In the genomic region with DNA sequence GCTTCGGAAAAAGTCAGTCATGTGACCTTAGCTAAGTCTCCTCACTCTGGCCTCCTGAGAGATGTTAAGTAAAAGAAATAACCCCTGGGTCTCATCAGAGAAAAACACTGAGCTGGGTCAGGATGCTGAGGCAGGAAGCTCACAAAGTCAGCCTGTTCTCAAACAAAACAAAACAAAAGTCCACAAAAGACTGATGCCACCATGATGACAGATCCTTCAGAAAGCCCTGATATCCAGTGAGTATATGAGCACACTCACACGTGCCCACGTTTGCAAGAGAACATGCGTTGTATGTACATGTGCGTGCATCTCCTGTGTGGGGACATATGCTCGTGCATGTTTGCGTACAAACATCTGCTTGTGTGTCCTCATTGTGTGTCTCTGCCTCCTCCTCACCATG, we compare ENCODE assay signal across 13 mouse cellular contexts. TPM values are rescaled to one million over a fixed set of nuclear protein-coding genes. Genes with fewer than 3 reads are reported as not detected.
"Had no signal": no experiment of that assay in that cellular context is flagged by ENCODE, and none has a peak within 500 bp of the region (broad histone marks: within the 10 kb centered on the region; RNA-seq: fewer than 3 reads in every experiment).

No protein-coding gene starts in this region.

- H3K4me2 ChIP-seq: limb, embryonic 12.5 days; liver, embryonic 13.5 days; lung, embryonic 15.5 days had no signal

- H3K36me3 ChIP-seq: limb, embryonic 12.5 days; liver, embryonic 13.5 days; lung, embryonic 15.5 days had no signal

- H3K4me1 ChIP-seq: limb, embryonic 12.5 days; liver, embryonic 13.5 days; megakaryocyte, embryonic 14.5 days had no signal

- H3K4me3 ChIP-seq: layer of hippocampus, adult 2 months; limb, embryonic 12.5 days; liver, embryonic 13.5 days; lung, embryonic 15.5 days; megakaryocyte, embryonic 14.5 days had no signal

- H3K9ac ChIP-seq: limb, embryonic 12.5 days; liver, embryonic 13.5 days; liver, postnatal 0 days; lung, embryonic 15.5 days had no signal

- H3K9me3 ChIP-seq: limb, embryonic 12.5 days; liver, embryonic 13.5 days; lung, embryonic 15.5 days; megakaryocyte, embryonic 14.5 days had no signal

- ATAC-seq: liver, postnatal 0 days had no signal

- H3K27ac ChIP-seq: layer of hippocampus, adult 2 months; limb, embryonic 12.5 days; liver, embryonic 13.5 days; lung, embryonic 15.5 days; macrophage had no signal

- DNase-seq: kidney, postnatal 10 days; kidney, postnatal 4 days; liver; liver, embryonic 13.5 days; liver, postnatal 0 days; lung, postnatal 14 days; right cerebral cortex, postnatal 14 days; thymus, postnatal 36 days had no signal

RNA-seq across cellular contexts. Expression of a gene that starts 7.5 kb away (rescaled TPM):
- polyA plus RNA-seq: macrophage had no signal
